Mouse (Mus musculus) midbrain, embryonic 14.5 days (tissue): ENCODE measurements around the gene Mgme1. TPM values are rescaled to one million over a fixed set of nuclear protein-coding genes. Genes with fewer than 3 reads are reported as not detected.
A peak's percentile ranks its signal among the peaks of the same experiment; 100 is the strongest.

Source experiments
- ATAC-seq: fragments of 200-750 bp; cut with Nextera tagmentation; 2 replicates; pipeline ENCODE4 v1.8.0; 2017; ENCODE audit warnings: moderate number of reproducible peaks, moderate library complexity; ENCODE audit not compliant: low FRiP score, low TSS enrichment
- DNase-seq: peaks from one replicate; pipeline ENCODE4 v3.0.0-alpha.2; 2015
- H3K27ac ChIP-seq: fragments of 300-500 bp; sonication (generic); replicated peaks from 2 replicates; pipeline ENCODE4 v1.5.1; 2014; ENCODE audit warnings: mild to moderate bottlenecking, low read depth, low read length, moderate library complexity
- H3K27me3 ChIP-seq: fragments of 300-500 bp; sonication (generic); 2 replicates; pipeline ENCODE4 v1.6.1; 2014; ENCODE audit warnings: low read length, control low read depth, mixed read lengths; ENCODE audit not compliant: control insufficient read depth, insufficient read depth
- H3K36me3 ChIP-seq: fragments of 300-500 bp; sonication (generic); 2 replicates; pipeline ENCODE4 v1.6.1; 2014; ENCODE audit warnings: low read length, control low read depth; ENCODE audit not compliant: control insufficient read depth, insufficient read depth
- H3K4me1 ChIP-seq: fragments of 300-500 bp; sonication (generic); 2 replicates; pipeline ENCODE4 v1.6.1; 2014; ENCODE audit warnings: mild to moderate bottlenecking, antibody characterized with exemption, low read length, control low read depth; ENCODE audit not compliant: control insufficient read depth, insufficient read depth
- H3K4me2 ChIP-seq: fragments of 300-500 bp; sonication (generic); 2 replicates; pipeline ENCODE4 v1.6.1; 2014; ENCODE audit warnings: mild to moderate bottlenecking, low read length, moderate library complexity
- H3K4me3 ChIP-seq: fragments of 300-500 bp; sonication (generic); replicated peaks from 2 replicates; pipeline ENCODE4 v1.5.1; 2014; ENCODE audit warnings: low read depth, low read length
- H3K9ac ChIP-seq: fragments of 300-500 bp; sonication (generic); replicated peaks from 2 replicates; pipeline ENCODE4 v1.6.1; 2014; ENCODE audit warnings: mild to moderate bottlenecking, low read length, moderate library complexity
- H3K9me3 ChIP-seq: fragments of 300-500 bp; sonication (generic); 2 replicates; pipeline ENCODE4 v1.6.1; 2016; ENCODE audit warnings: low read length, control low read depth, mixed read lengths; ENCODE audit not compliant: control insufficient read depth
- WGBS: fragments of 180-500 bp; shearing (Covaris S2); extraction: QIAGEN DNeasy Blood & Tissue Kit; methylation state at CpG from one replicate; pipeline ENCODE4 v1.1.7; 2014; 5-methylcytosine and 5-hydroxymethylcytosine counted together
- polyA plus RNA-seq: library from polyadenylated mRNA; unstranded; fragments of >200 nt; fragmentation: Nextera tagmentation; extraction: Ambion mirVana; gene quantifications from 2 replicates; pipeline ENCODE4 v1.2.1, GENCODE M21; 2014

The Mgme1 gene
- polyA plus RNA-seq, 1 experiment from 2014 or later = 11.1 TPM

DNA sequence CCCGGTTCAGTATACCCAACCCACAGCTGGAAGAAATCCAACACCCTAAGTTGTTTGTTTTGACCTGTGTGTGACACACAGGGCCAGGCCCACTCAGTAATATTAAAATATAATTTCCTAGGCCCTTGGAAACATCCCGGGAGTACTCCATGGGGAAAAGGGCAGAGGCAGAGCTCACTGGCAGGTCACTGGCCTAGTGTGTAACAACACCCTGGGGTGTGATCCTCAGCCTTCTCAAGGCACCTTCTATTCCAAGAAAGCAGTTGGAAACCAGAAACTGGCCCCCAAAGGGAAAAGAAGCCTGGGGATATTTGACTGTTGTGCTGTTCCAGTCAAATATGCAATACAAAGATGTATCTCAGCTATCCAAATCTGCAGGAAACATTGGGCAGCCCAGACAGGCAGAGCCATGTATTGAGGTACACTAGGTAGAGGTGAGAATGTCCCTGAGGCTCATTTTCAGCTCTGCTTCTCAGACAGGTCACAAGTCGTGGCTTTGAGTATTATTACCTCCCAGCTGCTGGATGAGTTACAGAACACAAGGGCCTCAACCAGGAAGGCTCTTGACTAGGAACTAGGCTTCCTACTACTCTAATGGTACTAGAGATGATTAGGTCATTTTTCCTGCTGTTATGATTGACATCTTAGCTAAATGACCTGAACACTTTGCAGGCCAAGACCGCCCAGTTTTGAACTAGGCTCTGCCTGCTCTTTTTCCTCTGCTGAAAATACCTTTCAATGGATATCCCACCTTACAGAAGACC lies 21.7 kb upstream of the Mgme1 start:
- no peaks in the 10 kb centered on the region for H3K4me1 ChIP-seq
- no peaks in the 10 kb centered on the region for H3K9me3 ChIP-seq
- no peaks in the 10 kb centered on the region for H3K27me3 ChIP-seq
- H3K9ac ChIP-seq = no peak overlapping the region
- H3K4me2 ChIP-seq = no peak overlapping the region
- H3K36me3 ChIP-seq = peaks cover 50% of the 10 kb centered on the region
- ATAC-seq (no peak), DNase-seq (no peak)
- WGBS = 44% methylated on average over 4 of the region's 4 CpGs
- no peak overlapping the region for H3K27ac ChIP-seq
- no peak overlapping the region for H3K4me3 ChIP-seq

DNA sequence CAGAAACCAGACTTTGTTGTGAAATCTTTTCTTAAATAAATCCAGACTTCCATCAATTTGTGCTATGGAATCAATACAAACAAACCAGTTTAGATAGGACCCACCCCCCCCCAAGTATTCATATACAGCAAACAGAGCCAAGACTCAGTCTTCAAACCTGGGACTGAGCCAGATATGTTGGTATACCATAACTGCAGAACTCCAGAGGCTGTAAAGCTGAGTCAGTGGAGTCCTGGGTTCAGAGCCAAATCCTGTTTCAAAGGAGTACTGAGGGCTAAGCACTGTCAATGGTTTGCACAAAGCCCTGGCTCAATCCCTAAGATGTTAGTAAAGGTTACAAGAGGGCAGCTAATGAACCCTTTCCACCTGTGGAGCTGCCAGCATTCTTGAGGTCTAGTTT lies 20.4 kb upstream of the Mgme1 start:
- ATAC-seq = no peak
- H3K4me1 ChIP-seq = no peaks in the 10 kb centered on the region
- H3K4me3 ChIP-seq = no peak overlapping the region
- H3K27ac ChIP-seq = no peak overlapping the region
- no peak for DNase-seq
- H3K4me2 ChIP-seq = no peak overlapping the region
- H3K27me3 ChIP-seq = no peaks in the 10 kb centered on the region
- H3K9ac ChIP-seq = no peak overlapping the region
- peaks cover 64% of the 10 kb centered on the region for H3K36me3 ChIP-seq
- no peaks in the 10 kb centered on the region for H3K9me3 ChIP-seq

- Histone ChIP-seq H3K4me1 (peaks cover 10% of the 10 kb centered on the region; the same call in 1 of the 2 replicates), H3K27me3 (no peaks in the 10 kb centered on the region), H3K9me3 (no peaks in the 10 kb centered on the region), H3K4me2 (no peak overlapping the region), H3K4me3 (no peak overlapping the region), H3K27ac (no peak overlapping the region), H3K9ac (no peak overlapping the region), H3K36me3 (peaks cover 33% of the 10 kb centered on the region)
- 92% methylated on average over 2 of the region's 2 CpGs for WGBS
- ATAC-seq (no peak), DNase-seq (no peak)
These were observed 7.6 kb upstream of the Mgme1 start for GRCm38 (mm10) chr2:144262837-144263236.

DNA sequence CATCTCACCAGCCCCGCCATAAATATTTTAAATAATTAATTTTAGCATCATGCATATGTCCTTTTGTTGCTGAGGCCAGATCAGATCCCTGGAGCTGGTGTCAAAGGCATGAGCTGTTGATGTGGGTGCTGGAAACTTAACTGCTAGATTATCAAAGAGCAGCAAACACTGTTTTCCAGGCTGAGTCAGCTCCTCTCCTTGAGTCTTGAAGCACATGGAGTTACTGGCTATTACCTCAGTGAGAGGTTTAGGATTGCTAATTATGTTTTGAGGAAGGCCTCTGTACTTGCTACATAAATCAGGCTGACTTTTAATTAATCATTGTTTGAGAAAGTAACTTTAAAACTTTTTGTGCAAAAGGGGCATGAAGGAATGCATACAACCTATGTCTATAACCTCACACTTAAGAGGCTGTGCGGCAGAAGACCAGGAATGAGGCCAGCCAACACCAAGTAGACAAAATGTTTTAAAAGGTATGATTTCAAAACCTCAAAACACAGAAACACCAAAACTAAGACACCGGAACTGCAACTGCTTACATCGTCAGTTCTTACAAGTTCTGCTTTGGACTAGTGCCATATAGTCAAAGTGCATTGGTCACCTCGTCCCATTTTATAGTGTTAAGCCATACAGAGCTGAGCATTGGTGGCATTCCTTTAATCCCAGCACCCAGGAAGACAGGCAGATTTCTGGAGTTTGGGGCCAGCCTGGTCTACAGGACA lies 5.9 kb upstream of the Mgme1 start:
- DNase-seq (no peak), ATAC-seq (no peak)
- peaks cover 26% of the 10 kb centered on the region for H3K4me1 ChIP-seq
- H3K27ac ChIP-seq = no peak overlapping the region
- no peak overlapping the region for H3K9ac ChIP-seq
- H3K27me3 ChIP-seq = no peaks in the 10 kb centered on the region
- WGBS = 86% methylated on average over 5 of the region's 5 CpGs
- no peak overlapping the region for H3K4me2 ChIP-seq
- no peaks in the 10 kb centered on the region for H3K9me3 ChIP-seq
- no peak overlapping the region for H3K4me3 ChIP-seq
- peaks cover 16% of the 10 kb centered on the region for H3K36me3 ChIP-seq

GRCm38 (mm10) chr2:144265120-144265488 lies 5.4 kb upstream of the Mgme1 start:
- no peak overlapping the region for H3K27ac ChIP-seq
- ATAC-seq = no peak
- peaks cover 27% of the 10 kb centered on the region for H3K4me1 ChIP-seq
- 72% methylated on average over 3 of the region's 3 CpGs for WGBS
- no peak for DNase-seq
- no peaks in the 10 kb centered on the region for H3K9me3 ChIP-seq
- H3K36me3 ChIP-seq = peaks cover 14% of the 10 kb centered on the region; the same call in 1 of the 2 replicates
- H3K4me3 ChIP-seq = no peak overlapping the region
- no peaks in the 10 kb centered on the region for H3K27me3 ChIP-seq
- H3K9ac ChIP-seq = no peak overlapping the region
- H3K4me2 ChIP-seq = no peak overlapping the region

GRCm38 (mm10) chr2:144265916-144266683 lies 4.4 kb upstream of the Mgme1 start:
- no peak for DNase-seq
- 46% methylated on average over 4 of the region's 4 CpGs for WGBS

GRCm38 (mm10) chr2:144267004-144267730 lies 3.3 kb upstream of the Mgme1 start:
- ATAC-seq (no peak), DNase-seq (no peak)
- H3K27me3 ChIP-seq = no peaks in the 10 kb centered on the region
- peaks cover 27% of the 10 kb centered on the region for H3K4me1 ChIP-seq
- H3K4me3 ChIP-seq = no peak overlapping the region
- no peak overlapping the region for H3K27ac ChIP-seq
- peak overlapping the region; percentile 69; the same call in 1 of the 2 replicates for H3K4me2 ChIP-seq
- WGBS = 57% methylated on average over 5 of the region's 5 CpGs
- no peaks in the 10 kb centered on the region for H3K9me3 ChIP-seq
- no peaks in the 10 kb centered on the region for H3K36me3 ChIP-seq
- no peak overlapping the region for H3K9ac ChIP-seq

More at GRCm38 (mm10) chr2:144265916-144266683, 4.4 kb upstream of the Mgme1 start:
- Histone ChIP-seq H3K4me2 (no peak overlapping the region), H3K9ac (no peak overlapping the region), H3K36me3 (0 out of 2 replicates have a peak, but pooled peaks cover 7% of the 10 kb centered on the region), H3K27ac (no peak overlapping the region), H3K9me3 (no peaks in the 10 kb centered on the region), H3K27me3 (no peaks in the 10 kb centered on the region), H3K4me1 (peaks cover 27% of the 10 kb centered on the region), H3K4me3 (no peak overlapping the region)
- no peak for ATAC-seq

DNA sequence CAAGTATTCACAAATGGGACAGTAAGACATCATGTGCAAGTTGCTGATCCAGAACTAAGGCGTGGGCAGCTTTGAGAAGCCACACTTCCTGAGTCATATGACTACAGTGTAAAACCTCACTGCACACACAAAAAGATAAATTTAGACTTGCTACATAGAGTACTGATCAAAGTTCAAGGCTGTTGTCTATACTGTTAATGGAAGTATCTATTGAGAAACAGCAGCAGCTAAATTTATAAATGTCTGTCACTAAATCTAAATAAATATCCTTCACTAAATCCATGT lies 2.8 kb upstream of the Mgme1 start:
- peak overlapping the region; percentile 69; the same call in 1 of the 2 replicates for H3K4me2 ChIP-seq
- ATAC-seq (no peak), DNase-seq (no peak)
- H3K9ac ChIP-seq = no peak overlapping the region
- no peaks in the 10 kb centered on the region for H3K27me3 ChIP-seq
- no peak overlapping the region for H3K27ac ChIP-seq
- peaks cover 27% of the 10 kb centered on the region for H3K4me1 ChIP-seq
- no peaks in the 10 kb centered on the region for H3K9me3 ChIP-seq
- H3K36me3 ChIP-seq = no peaks in the 10 kb centered on the region
- 55% methylated on average over 1 of the region's 1 CpGs for WGBS
- no peak overlapping the region for H3K4me3 ChIP-seq
